Mouse (Mus musculus) erythroblast, embryonic 14.5 days (primary cell): ENCODE data around the gene Ttll6.

ENCODE experiments used
- GATA1 ChIP-seq: IDR thresholded peaks from 2 replicates; pipeline ENCODE4 v1.6.1; 2012; ENCODE audit warnings: low read length, inconsistent platforms, mixed read lengths
- TAL1 ChIP-seq: IDR thresholded peaks from 3 replicates; pipeline ENCODE4 v1.6.1; 2012; ENCODE audit warnings: low read length, inconsistent platforms, mixed read lengths

DNA sequence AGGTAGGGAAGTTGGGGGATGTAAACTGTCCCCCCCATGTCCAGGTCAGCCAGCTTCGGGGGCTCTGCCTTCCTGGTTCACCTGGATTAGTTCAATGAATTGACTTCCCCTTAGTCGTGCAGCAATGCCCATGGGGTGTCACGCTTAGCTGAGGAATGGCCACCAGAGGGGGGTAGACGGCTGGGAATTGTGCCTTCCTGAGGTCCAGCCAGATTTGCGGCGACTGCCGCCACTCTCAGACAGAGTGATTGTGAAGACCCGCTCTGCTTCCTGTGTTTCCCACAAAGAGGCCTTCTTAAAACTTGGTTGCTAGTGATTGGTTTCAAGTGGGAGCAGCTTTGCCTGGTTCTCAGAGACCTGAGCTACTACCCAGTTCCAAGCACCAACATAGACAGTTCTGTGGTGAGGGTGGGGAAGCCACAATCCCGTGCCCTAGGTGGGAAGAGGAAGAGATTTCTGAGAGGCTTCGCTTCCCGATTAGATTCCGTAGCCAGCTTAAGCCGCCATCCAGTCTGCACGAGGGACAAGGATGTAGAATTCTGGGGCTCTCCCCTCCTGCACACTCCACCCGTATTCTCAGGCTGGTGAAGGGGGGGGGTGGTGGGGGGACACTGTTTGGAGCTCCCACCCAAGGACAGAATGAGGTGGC, 12.2 kb downstream of the Ttll6 start:
- TF ChIP-seq TAL1 (no peak), GATA1 (no peak)
